Mouse (Mus musculus) layer of hippocampus, adult 8-10 months (tissue): ENCODE results near the gene Ltbp4. TPM values are rescaled to one million over a fixed set of nuclear protein-coding genes. Genes with fewer than 3 reads are reported as not detected.

Experiments used
- DNase-seq, 2 experiments: peaks; one replicate each; pipeline ENCODE4 v3.0.0; 2022; ENCODE audit warnings: low spot score in 2 of 2
- total RNA-seq, 4 experiments: library from RNA; stranded (reverse); gene quantifications; 2 replicates each; pipeline ENCODE4 v1.2.4; 2022

The Ltbp4 gene
- total RNA-seq, 4 experiments from 2014 or later: 48.5 to 59.4 (median 57.9) TPM

DNA sequence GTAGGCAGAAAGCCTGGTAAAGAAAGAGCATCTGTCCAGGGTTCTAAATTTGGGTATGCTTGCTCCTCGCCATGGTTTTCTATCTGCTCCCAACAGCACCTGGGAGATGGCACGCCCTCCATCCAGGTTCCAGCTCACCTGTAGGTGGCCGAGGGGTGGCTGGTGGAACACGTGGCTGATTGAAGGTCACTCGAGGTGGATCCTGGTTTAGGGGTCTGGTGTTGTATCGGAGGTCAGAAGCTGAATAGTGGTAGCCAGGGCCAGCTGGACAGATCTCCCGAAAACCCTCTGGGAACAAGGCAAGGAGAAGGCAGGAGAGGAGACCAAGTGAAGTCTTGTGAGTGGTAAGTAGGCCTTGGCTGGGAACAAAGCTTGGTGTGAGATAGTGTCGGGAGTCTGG is 10.0 kb downstream of the Ltbp4 start:
- no peak for DNase-seq

DNA sequence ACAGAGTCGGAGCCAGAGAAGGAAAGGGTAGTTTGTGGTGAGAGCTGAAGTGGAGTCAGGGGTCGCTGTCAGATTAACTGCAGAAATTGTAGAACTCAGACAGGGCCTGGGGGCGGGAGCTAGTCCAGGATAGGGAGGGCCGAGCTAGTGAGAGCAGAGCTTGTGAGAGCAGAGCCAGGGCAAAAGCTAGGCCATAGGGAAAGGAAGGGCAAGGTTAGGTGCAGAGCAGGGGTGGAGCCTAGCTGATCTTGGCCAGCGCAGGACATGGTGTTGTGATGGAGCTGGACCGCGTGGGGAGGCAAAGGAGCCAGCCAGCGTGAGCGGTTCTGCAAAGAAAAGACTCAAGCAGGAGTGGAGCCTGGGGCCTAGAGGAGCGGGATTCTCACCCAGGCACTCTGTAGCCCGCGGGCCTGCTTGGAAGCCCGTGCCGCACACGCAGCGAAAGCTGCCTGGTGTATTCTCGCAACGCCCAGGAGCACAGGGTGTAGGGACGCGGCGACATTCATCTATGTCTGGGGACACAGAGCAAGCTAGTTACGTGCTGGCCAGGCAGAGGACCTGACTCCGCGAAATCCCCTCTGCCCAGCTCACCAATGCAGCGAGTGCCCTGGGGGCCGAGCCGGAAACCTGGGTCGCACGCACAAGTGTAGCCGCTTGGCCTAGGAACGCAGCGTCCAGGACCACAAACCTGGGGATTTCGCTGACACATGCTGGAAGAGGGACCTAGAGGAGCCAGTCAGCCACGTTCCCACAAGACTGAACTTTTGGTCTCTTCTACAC is 11.2 kb downstream of the Ltbp4 start:
- no peak for DNase-seq

DNA sequence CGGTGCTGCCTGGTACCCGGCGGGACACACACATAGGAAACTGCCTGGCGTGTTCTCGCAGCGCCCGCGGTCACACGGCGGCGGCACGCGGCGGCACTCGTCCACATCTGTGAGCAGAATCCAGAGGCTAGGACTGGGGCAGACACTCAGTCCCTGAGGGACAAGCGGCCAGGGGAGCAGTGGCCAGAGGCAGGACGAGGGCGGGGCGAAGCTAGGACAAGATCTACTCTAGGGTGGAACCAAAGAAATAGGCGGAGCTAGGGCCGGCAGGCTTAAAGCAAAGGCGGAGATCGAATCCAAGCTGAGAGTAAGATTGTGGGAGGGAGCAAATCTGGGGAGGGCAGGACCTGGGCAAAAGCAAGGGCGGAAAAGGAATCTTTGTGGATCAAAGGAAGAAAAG is 11.8 kb downstream of the Ltbp4 start:
- DNase-seq: no peak

DNA sequence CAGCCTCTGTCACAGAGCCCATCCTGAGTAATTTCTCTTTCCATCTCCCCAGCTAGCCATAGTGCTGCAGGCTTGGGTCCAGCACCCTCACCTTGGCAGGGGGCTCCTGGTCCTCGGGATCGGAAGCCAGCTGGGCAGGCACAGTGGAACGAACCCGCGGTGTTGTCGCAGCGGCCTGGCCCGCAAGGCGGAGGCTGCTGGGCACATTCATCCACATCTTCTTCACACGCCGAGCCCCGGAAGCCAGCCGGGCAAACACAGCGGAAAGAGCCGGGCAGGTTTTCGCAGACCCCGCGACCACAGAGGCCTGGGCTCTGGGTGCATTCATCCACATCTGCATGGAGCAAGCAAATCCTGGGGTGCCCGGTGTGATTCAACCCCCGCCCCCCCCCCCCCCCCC is 12.6 kb downstream of the Ltbp4 start:
- no peak for DNase-seq

DNA sequence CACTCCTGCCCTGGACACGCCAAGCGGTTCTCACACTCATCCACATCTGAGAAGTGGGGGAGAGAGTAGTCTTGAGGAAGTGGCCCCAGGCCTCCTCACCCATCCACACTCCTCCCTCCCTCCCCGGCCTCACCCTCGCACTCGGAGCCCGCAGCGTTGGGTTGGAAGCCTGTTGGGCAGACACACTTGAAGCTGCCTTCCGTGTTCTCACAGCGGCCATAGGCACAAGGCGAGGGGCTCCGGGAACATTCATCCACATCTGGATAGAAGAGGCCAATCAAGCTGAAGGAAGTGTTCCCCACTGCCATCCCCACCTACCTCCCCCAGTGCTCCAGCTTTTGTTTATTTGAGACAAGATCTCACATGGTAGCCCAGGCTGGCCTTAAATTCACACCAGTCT is 13.3 kb downstream of the Ltbp4 start:
- DNase-seq: no peak

DNA sequence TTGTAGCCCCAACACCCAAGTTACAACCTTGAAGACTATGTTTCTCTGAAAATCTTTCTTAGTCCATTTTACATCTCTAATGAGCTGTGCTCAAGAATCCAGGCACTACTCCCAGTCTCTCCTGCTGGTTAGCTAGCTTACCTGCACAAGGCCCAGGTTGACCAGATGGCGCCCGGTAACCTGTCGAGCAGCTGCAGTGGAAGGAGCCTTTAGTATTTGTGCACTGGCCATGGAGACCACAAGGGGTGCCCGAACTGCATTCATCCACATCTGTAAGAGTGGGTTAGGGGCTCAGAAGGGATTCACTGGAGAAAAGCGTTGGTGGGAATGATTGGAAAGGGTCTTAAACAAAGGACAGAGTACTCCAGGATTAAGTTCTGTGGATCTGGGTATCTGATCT is 14.5 kb downstream of the Ltbp4 start:
- no peak for DNase-seq

DNA sequence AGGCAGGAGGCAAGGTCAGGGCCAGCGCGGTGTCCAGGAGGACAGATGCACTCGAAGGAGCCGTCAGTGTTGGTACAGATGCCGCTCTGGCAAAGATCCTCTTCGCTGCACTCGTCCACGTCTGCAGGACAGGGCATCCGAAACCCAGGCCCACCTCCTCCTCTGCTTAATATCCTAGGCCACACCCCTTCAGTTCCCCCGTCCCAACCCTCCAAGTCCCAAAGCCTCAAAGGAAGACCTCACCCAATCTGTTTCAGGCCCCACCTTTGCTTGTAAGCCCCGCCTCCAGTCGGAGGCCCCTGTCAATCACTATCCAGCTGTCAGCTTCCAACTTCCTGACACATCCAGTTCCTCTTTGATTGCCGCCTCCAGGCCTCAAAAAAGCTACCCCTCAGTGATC is 15.2 kb downstream of the Ltbp4 start:
- DNase-seq: no peak

DNA sequence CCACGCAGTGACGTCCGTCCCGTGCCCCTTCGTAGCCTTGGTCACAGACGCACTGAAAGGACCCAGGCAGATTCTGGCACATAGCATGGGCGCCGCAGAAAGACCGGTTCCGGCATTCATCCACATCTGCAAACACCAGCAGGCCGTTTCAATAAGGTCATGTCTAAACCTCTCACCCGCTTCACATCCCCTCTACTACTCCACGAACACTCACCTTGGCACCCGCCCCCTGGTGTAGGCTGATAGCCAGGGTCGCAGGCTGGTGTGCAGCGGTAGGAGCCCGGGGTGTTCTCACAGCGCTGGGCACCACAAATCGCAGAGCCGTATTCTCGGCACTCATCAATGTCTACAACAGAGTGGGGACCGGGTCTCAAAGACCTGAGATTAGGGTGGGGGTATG is 18.1 kb downstream of the Ltbp4 start:
- DNase-seq: no peak

DNA sequence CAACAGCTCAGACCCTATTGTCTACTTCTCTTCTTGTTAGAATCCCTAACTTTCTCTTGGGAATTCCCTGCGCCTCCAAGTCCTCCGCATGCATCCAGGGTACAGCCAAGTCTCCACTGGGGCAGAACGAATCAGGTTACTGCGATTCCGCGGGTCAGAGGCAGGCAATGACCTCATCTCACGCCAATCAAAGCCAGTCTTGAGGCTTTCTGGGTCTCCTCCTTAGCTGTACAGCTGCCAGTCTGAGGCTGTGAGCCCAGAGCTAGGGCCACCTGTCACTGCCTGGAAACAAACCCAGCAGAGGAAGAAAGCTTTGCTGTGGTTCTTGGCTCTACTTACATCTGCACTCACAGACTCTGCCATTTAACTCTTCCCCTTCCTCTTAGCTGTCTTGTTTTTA is 21.5 kb downstream of the Ltbp4 start:
- DNase-seq: no peak

DNA sequence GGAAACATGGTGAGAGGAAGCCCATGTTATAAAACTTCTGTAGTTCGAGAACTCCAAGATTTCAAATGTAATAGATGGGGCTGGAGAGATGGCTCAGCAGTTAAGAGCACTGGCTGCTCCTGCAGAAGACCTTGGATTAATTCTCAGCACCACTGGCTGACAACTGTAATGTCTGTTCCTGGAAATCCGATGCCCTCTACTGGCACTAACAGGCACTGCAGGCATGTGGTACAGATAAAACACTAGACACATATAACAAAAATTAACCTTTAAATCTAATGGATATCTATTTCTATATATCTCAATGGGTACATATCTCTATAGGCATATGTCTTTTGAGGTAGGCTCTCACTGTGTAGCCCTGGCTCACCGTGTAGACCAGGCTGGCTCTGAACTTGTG is 23.1 kb downstream of the Ltbp4 start:
- no peak for DNase-seq

DNA sequence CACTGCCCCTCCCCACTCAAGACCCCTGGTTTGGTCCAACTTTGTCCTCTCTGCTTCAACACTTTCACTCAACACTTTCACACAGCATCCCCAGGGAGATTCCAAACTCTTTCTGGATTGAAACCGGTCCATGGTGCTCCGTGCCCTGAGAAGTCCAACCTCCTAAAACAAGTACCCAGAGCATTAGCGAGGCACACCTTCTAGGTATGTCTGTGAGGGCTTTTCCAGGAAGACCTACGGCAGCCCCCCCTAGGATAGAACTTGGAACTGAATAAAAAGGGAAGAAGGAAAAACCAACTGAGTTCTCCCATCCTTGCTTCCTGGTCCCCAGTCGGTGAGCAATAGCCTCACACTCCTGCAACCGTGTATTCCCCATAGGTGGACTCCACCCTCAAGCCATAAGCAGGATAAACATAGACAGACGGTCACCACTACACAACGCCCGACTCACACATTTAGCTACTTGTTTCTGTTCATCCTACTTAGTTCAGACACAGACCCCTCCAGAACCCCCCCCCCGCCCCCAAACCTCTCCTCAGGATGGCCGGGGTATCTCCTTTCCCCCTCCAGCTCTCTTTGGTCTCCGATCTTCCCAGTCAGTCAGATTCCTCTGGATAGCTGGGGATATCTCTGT is 25.7 kb downstream of the Ltbp4 start:
- DNase-seq: no peak

DNA sequence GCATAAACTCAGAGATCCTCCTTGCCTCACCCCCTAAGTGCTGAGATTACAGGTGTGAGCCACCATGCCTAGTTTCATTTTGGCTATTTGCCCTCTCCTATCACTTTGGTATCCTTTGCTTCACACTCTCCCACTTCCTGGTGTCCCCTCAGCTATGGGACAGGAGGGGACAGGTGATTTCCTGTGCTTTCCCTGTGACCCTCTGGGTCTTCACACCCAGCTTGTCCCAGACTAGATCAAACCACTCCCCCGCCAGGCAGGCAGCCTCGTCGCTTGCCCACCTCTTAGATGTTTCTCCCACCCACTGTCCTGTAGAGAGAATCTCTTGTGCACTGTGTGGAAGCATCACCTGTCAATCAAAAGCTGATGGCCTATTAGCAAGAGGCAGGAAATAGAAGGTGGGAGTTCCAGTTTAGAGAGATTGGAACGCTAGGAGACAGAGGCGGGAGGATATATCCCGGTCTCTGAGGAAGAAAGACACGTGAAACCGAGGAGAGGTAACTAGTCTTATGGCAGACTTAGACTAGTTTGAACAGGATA is 26.4 kb downstream of the Ltbp4 start:
- DNase-seq: no peak

DNA sequence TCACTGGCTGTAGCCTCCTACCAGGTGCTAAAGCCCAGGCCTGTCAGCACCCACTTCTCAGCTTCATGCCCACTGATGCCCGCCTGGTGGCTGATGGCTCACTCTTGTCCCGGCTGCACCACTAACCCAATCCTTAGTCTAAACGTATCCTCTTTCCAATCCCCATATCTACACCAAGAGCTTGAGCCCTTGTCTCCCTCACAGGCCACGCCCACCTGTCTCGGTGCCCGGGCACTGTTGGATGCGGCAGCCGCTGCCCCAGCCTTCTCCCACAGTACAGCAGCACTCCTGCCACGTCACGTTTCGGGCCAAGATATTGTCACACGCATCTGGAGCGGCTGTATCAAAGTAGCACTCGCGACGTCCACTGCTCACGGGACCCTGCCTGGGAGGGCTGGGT is 27.2 kb downstream of the Ltbp4 start:
- no peak for DNase-seq

DNA sequence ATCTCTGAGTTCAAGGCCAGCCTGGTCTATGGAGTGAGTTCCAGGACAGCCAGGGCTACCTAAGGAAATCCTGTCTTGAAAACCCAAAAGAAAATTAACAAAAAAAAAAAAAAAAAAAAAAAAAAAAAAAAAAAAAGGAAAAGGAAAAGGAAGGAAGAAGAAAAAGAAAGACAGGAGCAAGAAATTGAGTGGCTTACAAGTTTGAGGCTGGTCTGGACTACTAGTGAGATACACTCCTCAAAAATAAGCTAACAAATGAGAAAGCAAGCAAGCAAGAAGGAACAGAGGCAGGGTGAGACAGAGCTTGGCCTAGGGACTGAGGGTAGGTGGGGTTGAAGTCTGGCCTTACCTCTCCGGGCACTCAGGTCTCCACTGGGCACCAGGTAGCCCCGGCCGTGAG is 27.7 kb downstream of the Ltbp4 start:
- no peak for DNase-seq

DNA sequence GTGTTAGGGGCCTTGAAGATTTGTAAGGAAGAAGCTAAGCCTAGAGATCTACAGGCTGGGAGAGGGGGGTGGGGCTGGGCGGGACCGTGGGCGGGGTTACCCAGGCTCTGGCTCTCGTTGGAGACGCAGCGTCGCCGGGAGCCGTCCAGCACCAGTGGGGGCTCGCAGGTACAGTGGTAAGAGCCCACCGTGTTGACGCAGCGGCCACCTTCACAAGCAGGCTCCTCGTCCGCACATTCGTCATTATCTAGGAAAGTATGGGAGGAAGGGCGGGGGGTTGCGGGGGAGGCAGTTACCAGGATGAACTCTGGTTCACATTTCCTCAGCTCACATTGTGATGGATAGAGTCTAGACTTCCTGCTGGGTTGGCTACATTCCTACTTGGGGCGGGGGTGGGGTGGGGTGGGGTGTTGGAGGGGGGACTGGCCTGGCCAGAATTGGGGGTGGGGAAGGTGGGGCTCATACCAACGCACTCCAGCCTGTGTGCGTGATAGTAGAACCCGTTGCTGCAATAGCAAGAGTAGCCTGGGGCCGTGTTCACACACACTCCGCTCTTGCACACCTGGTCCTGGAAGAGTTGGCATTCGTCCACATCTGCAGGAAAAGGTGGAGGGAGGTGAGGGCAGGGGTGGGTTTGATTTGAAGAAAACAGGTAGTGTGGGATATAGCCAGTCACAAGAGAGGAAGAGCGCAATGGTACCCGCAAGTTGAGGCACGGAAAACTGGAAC is 28.5 kb downstream of the Ltbp4 start:
- DNase-seq: no peak

DNA sequence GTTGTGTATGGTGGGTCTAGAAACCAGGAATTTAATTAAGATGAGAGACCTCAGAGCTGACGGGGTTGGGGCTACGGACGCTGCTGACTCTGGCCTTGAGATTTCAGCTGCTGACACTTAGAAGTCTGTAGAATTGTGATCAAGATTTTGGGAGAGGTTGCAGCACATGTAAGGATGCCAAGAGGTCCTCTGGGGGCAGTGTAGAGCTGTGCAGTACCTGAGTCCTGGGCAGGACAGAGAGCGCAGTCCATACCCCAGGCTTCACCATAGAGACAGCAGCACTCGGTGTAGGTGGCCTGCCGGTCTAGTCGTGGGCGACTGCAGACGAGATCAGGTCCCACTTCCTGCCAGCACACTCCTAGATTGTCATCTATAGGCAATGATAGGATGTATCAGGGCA is 29.9 kb downstream of the Ltbp4 start:
- no peak for DNase-seq

DNA sequence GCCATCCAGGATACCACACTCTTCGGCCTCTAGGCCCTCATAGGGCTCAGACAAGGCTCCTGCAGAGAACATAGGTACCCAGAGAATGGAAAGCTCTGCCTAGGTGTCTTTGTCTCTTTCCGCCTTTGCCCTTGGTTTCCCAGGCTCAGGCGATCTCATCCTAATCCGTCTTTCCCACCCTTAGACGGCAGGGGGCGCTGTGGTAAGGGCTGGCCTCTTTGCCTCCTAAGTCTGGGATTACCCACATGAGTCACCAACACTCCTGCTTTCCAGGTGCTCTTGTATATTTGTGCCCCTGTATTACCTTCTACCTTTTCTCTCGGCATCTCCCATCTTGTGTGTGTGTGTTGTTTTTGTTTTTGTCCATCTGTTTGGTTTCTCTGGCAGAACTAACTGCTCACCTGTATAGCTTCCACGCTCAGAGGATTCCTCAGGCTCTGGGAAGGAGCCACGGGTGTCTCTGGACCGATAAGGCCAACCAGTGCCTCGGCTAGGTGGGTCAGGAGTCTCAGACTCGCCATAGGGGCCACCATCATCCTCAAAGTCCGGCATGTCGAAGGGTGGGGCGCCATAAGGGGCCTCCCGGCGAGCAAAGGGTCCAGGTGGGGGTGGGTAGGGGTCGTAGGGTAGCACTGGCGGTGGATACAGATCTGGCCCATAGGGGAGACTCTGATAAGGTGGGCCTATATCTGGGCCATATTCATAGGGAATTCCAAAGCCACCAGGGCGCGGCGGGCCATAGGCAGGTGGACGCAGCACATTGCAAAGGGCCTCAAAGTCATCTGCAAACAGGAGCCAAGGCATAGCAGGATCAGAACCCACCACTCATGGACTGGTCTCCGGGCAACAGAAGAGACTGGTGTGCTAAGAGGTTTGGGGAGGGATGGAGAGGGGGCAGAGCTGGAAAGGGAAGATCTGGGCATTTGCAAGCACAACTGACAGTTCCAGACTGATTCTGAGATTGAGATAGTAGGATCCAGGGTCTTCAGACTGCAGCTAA is 31.0 kb downstream of the Ltbp4 start:
- DNase-seq: no peak

DNA sequence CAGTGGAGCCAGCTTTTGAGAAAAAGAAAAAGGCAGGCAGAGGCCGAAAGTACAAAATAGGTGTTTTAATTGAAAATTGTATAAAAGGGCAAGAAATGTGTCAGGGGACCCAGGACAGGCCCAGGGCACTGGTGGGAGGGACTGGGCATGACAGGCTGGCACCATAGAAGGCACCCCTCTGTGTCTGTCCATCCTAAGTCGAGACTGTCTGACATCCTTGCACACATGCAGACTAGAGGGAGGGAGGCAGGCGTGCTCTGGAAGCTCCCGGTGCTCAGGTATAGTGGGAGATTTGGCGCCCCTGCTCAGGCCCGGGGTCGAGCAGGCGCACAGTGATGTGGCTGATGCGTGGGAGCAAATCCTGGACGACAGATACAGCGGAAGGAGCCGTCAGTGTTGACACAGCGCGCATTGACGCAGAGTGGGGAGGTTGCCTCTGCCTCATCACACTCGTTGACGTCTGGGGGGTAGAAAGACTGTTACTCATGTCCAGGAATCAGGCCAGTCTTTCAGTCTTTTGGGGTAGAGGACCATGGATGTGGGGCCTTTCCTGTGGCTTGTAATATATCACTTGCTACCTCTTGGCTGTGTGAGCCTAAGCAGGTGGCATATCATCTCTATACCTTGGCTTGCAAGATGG is 32.3 kb downstream of the Ltbp4 start:
- no peak for DNase-seq

DNA sequence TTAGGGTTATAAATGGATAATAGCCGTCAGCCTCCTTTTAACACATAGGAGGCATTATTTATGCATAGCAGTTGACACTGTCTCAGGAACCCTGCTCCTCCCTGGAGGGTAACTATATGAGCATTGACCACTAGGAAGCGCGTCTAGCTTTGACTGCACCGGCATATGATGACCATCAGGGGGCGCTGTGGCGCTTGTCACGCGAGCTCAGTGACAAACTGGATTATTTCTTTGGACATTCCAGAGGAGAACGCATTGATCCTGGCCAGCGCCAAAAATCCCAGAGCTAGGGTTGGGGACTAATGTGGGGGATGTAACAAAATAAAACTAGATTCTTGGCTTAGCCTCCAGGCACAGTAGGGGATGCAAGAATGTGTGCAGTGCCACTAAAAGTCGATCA is 35.3 kb downstream of the Ltbp4 start:
- peak in 1 of 2 experiments; percentile 71 for DNase-seq

DNA sequence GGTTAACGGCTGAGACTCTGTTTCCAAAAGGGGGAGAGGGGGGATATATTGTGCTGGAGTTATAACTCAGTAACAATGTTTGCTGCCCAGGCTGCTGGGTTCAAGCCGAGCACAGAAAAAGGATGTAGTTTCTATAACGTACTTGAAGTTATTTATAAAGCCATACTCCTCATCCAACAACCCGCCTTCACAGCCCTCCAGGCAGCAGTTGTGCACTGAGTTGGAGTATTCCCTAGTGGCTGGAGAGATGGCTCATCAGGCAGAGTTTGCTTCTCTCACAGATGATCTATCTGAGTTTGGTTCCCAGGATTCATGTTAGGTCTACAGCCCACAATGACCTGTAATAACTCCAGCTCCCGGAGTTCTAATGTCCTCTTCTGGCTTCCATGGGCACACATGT is 36.7 kb downstream of the Ltbp4 start:
- no peak for DNase-seq

DNA sequence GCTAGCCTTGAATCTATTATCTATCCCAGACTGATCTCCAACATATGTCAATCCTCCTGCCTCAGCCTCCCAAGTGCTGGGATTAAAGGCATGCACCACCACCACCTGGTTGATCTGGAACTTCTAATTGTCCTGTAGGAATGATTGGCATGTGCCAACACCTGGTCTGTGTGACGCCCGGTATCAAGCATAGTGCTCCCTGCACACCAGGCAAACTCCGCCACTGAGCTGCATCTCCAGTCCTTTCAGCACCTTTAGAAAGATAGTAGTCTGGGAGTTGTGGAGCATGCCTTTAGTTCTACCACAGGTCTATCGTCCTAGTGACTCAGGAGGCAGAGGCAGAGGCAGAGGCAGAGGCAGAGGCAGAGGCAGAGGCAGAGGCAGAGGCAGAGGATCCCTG is 37.1 kb downstream of the Ltbp4 start:
- DNase-seq: no peak
